Mouse (Mus musculus): ENCODE data around the gene Mad1l1. TPM values are rescaled to one million over a fixed set of nuclear protein-coding genes. Genes with fewer than 3 reads are reported as not detected.

The Mad1l1 gene
- polyA plus RNA-seq, 2 experiments, result 31.8 to 38.2 TPM

GRCm38 (mm10) chr5:140262401-140262800, 59.0 kb downstream of the Mad1l1 start:
- H3K9ac ChIP-seq (ENCODE audit: low read depth, low read length, severe bottlenecking), result no peak overlapping the region
- WGBS, result 86% methylated on average over 3 of the region's 3 CpGs
- H3K36me3 ChIP-seq (ENCODE audit: control insufficient read depth, insufficient read depth, low read length), result peaks cover 17% of the 10 kb centered on the region
- no peaks in the 10 kb centered on the region for H3K9me3 ChIP-seq (ENCODE audit: control insufficient read depth, low read length)
- no peak overlapping the region for H3K27ac ChIP-seq (replicated peaks; ENCODE audit: low read depth, low read length)
- H3K4me2 ChIP-seq (replicated peaks; ENCODE audit: low read depth, low read length, severe bottlenecking), result no peak overlapping the region
- DNase-seq (ENCODE audit: low spot score) (no peak), ATAC-seq (ENCODE audit: low FRiP score, low read depth) (no peak)
- no peaks in the 10 kb centered on the region for H3K27me3 ChIP-seq (ENCODE audit: control insufficient read depth, insufficient read depth, low read length)
- TF ChIP-seq POLR2A (IDR thresholded peaks at IDR 0.05; ENCODE audit: borderline replicate concordance, extremely low read depth, insufficient read depth, insufficient read length), result no peak
- no peaks in the 10 kb centered on the region for H3K4me1 ChIP-seq (ENCODE audit: control insufficient read depth, insufficient read depth, low read length)
- no peak overlapping the region for H3K4me3 ChIP-seq (replicated peaks; ENCODE audit: low read length)

- H3K4me1 ChIP-seq (ENCODE audit: control insufficient read depth, insufficient read depth, low read length), result no peaks in the 10 kb centered on the region
- no peak overlapping the region for H3K27ac ChIP-seq (replicated peaks; ENCODE audit: low read depth, low read length)
- 87% methylated on average over 4 of the region's 4 CpGs for WGBS
- peaks cover 17% of the 10 kb centered on the region for H3K36me3 ChIP-seq (ENCODE audit: control insufficient read depth, insufficient read depth, low read length)
- no peak overlapping the region for H3K9ac ChIP-seq (ENCODE audit: low read depth, low read length, severe bottlenecking)
- no peak for ATAC-seq (ENCODE audit: low FRiP score, low read depth)
- TF ChIP-seq POLR2A (IDR thresholded peaks at IDR 0.05; ENCODE audit: borderline replicate concordance, extremely low read depth, insufficient read depth, insufficient read length), result no peak
- H3K4me3 ChIP-seq (replicated peaks; ENCODE audit: low read length), result no peak overlapping the region
- H3K27me3 ChIP-seq (ENCODE audit: control insufficient read depth, insufficient read depth, low read length), result no peaks in the 10 kb centered on the region
- no peak overlapping the region for H3K4me2 ChIP-seq (replicated peaks; ENCODE audit: low read depth, low read length, severe bottlenecking)
- no peaks in the 10 kb centered on the region for H3K9me3 ChIP-seq (ENCODE audit: control insufficient read depth, low read length)
- no peak for DNase-seq (ENCODE audit: low spot score)
Observed at GRCm38 (mm10) chr5:140261313-140261712, 60.0 kb downstream of the Mad1l1 start.

GRCm38 (mm10) chr5:140258633-140259032, 62.7 kb downstream of the Mad1l1 start:
- TF ChIP-seq POLR2A (IDR thresholded peaks at IDR 0.05; ENCODE audit: borderline replicate concordance, extremely low read depth, insufficient read depth, insufficient read length), result no peak
- Histone ChIP-seq H3K9ac (ENCODE audit: low read depth, low read length, severe bottlenecking) (no peak overlapping the region), H3K9me3 (ENCODE audit: control insufficient read depth, low read length) (no peaks in the 10 kb centered on the region), H3K36me3 (ENCODE audit: control insufficient read depth, insufficient read depth, low read length) (peaks cover 17% of the 10 kb centered on the region), H3K4me1 (ENCODE audit: control insufficient read depth, insufficient read depth, low read length) (no peaks in the 10 kb centered on the region), H3K4me2 (replicated peaks; ENCODE audit: low read depth, low read length, severe bottlenecking) (no peak overlapping the region), H3K4me3 (replicated peaks; ENCODE audit: low read length) (no peak overlapping the region), H3K27ac (replicated peaks; ENCODE audit: low read depth, low read length) (no peak overlapping the region), H3K27me3 (ENCODE audit: control insufficient read depth, insufficient read depth, low read length) (no peaks in the 10 kb centered on the region)
- no peak for ATAC-seq (ENCODE audit: low FRiP score, low read depth)
- 93% methylated on average over 5 of the region's 5 CpGs for WGBS
- DNase-seq (ENCODE audit: low spot score), result no peak

GRCm38 (mm10) chr5:140258035-140258434, 63.3 kb downstream of the Mad1l1 start:
- peaks cover 17% of the 10 kb centered on the region for H3K36me3 ChIP-seq (ENCODE audit: control insufficient read depth, insufficient read depth, low read length)
- DNase-seq (ENCODE audit: low spot score), result no peak
- TF ChIP-seq POLR2A (IDR thresholded peaks at IDR 0.05; ENCODE audit: borderline replicate concordance, extremely low read depth, insufficient read depth, insufficient read length), result no peak
- H3K9me3 ChIP-seq (ENCODE audit: control insufficient read depth, low read length), result no peaks in the 10 kb centered on the region
- H3K4me2 ChIP-seq (replicated peaks; ENCODE audit: low read depth, low read length, severe bottlenecking), result no peak overlapping the region
- no peaks in the 10 kb centered on the region for H3K4me1 ChIP-seq (ENCODE audit: control insufficient read depth, insufficient read depth, low read length)
- WGBS, result 83% methylated on average over 3 of the region's 3 CpGs
- no peaks in the 10 kb centered on the region for H3K27me3 ChIP-seq (ENCODE audit: control insufficient read depth, insufficient read depth, low read length)
- H3K4me3 ChIP-seq (replicated peaks; ENCODE audit: low read length), result no peak overlapping the region
- ATAC-seq (ENCODE audit: low FRiP score, low read depth), result no peak
- H3K9ac ChIP-seq (ENCODE audit: low read depth, low read length, severe bottlenecking), result no peak overlapping the region
- no peak overlapping the region for H3K27ac ChIP-seq (replicated peaks; ENCODE audit: low read depth, low read length)

GRCm38 (mm10) chr5:140257439-140257838, 63.9 kb downstream of the Mad1l1 start:
- H3K4me2 ChIP-seq (replicated peaks; ENCODE audit: low read depth, low read length, severe bottlenecking), result no peak overlapping the region
- H3K27me3 ChIP-seq (ENCODE audit: control insufficient read depth, insufficient read depth, low read length), result no peaks in the 10 kb centered on the region
- no peak for TF ChIP-seq POLR2A (IDR thresholded peaks at IDR 0.05; ENCODE audit: borderline replicate concordance, extremely low read depth, insufficient read depth, insufficient read length)
- DNase-seq (ENCODE audit: low spot score), result no peak
- WGBS, result 94% methylated on average over 5 of the region's 5 CpGs
- H3K9ac ChIP-seq (ENCODE audit: low read depth, low read length, severe bottlenecking), result no peak overlapping the region
- H3K4me3 ChIP-seq (replicated peaks; ENCODE audit: low read length), result no peak overlapping the region
- H3K36me3 ChIP-seq (ENCODE audit: control insufficient read depth, insufficient read depth, low read length), result peaks cover 17% of the 10 kb centered on the region
- H3K9me3 ChIP-seq (ENCODE audit: control insufficient read depth, low read length), result no peaks in the 10 kb centered on the region
- ATAC-seq (ENCODE audit: low FRiP score, low read depth), result no peak
- H3K27ac ChIP-seq (replicated peaks; ENCODE audit: low read depth, low read length), result no peak overlapping the region
- no peaks in the 10 kb centered on the region for H3K4me1 ChIP-seq (ENCODE audit: control insufficient read depth, insufficient read depth, low read length)

- Histone ChIP-seq H3K9ac (ENCODE audit: low read depth, low read length, severe bottlenecking) (no peak overlapping the region), H3K4me3 (replicated peaks; ENCODE audit: low read length) (no peak overlapping the region), H3K4me1 (ENCODE audit: control insufficient read depth, insufficient read depth, low read length) (no peaks in the 10 kb centered on the region), H3K9me3 (ENCODE audit: control insufficient read depth, low read length) (no peaks in the 10 kb centered on the region), H3K27ac (replicated peaks; ENCODE audit: low read depth, low read length) (no peak overlapping the region), H3K36me3 (ENCODE audit: control insufficient read depth, insufficient read depth, low read length) (peaks cover 16% of the 10 kb centered on the region), H3K27me3 (ENCODE audit: control insufficient read depth, insufficient read depth, low read length) (no peaks in the 10 kb centered on the region), H3K4me2 (replicated peaks; ENCODE audit: low read depth, low read length, severe bottlenecking) (no peak overlapping the region)
- no peak for TF ChIP-seq POLR2A (IDR thresholded peaks at IDR 0.05; ENCODE audit: borderline replicate concordance, extremely low read depth, insufficient read depth, insufficient read length)
- DNase-seq (ENCODE audit: low spot score) (no peak), ATAC-seq (ENCODE audit: low FRiP score, low read depth) (no peak)
- 93% methylated on average over 10 of the region's 10 CpGs for WGBS
Observed at GRCm38 (mm10) chr5:140256685-140257084, 64.7 kb downstream of the Mad1l1 start.
